8 mouse cellular contexts compared by ENCODE assay signal in the genomic region with DNA sequence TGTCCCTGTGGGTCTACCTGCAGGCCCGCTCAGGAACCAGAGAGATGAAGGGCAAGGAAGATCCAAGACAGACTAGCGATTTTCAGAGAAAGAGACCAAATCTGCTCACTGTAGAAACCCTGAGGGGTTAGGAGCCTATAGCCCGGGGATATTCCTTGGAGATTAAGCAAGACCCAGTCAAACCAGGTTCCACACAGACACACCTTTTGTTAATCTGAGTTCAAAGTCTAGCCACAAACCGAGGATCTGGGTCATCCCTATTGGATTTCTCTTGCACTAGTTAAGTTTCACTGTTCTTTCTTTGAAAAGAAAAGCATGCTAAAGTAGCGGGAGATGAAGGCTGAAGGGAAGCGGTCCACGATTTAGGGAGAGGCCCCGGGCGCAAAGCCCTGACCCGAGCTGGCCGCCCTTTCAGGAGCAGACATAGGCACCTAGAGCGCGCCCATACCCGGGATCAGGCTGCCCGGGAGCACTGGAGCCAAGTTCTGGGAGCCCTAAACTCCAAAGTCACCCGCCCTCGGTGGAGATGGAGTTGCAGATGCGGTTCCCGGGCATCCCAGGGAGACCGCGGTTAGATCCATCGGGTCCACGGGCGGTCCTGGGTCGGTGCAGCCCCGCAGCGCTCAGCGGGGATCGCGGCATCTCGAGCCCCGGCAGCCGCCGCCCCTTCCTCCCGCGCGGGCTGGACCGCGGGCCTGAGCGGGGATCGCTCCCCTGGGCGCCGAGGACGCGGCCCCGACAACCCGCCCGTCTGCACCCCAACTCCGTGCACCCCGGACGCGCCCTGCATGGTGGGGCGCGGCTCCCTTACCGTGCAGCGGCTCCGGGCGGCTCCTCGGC. TPM values are rescaled to one million over a fixed set of nuclear protein-coding genes. Genes with fewer than 3 reads are reported as not detected.
DNase-seq lines count a peak whose midpoint lies in the region; ATAC-seq and TF ChIP-seq lines count a peak whose summit lies in the region.

No protein-coding gene starts in this region.

- peaks cover 3% of the 10 kb centered on the region; the same call in 1 of the 2 replicates for H3K27me3 ChIP-seq in testis, adult 2 months (ENCODE audit: control insufficient read depth, insufficient read depth, low read length)
- no peaks in the 10 kb centered on the region for H3K27me3 ChIP-seq in heart, embryonic 14.5 days (ENCODE audit: control insufficient read depth, insufficient read depth, low read length)
- H3K27me3 ChIP-seq in limb, embryonic 13.5 days: no peaks in the 10 kb centered on the region
- H3K27me3 ChIP-seq in midbrain, postnatal 0 days (ENCODE audit: insufficient read depth, low read length): 0 out of 2 replicates have a peak, but pooled peaks cover 7% of the 10 kb centered on the region

- H3K4me2 ChIP-seq in heart, embryonic 14.5 days (ENCODE audit: low read length): peak overlapping the region; percentile 96
- H3K4me2 ChIP-seq in limb, embryonic 13.5 days (replicated peaks): peak overlapping the region; percentile 77
- peak overlapping the region; percentile 98 for H3K4me2 ChIP-seq in midbrain, postnatal 0 days (ENCODE audit: low read depth, low read length, poor library complexity, severe bottlenecking)

- peak overlapping the region; percentile 84 for H3K9ac ChIP-seq in heart, embryonic 14.5 days (ENCODE audit: low read length)
- peak overlapping the region; percentile 99 for H3K9ac ChIP-seq in limb, embryonic 13.5 days
- peak overlapping the region; percentile 50 for H3K9ac ChIP-seq in midbrain, postnatal 0 days (replicated peaks; ENCODE audit: low read length, poor library complexity, severe bottlenecking)

- peaks cover 8% of the 10 kb centered on the region for H3K4me1 ChIP-seq in testis, adult 2 months (ENCODE audit: control insufficient read depth, insufficient read depth, low read length)
- peaks cover 3 to 5% of the 10 kb centered on the region in 2 experiments; a peak in 1 of 4 replicates for H3K4me1 ChIP-seq in heart, embryonic 14.5 days (ENCODE audit: control insufficient read depth in 2 of 2, insufficient read depth in 2 of 2, low read length in 2 of 2)
- H3K4me1 ChIP-seq in limb, embryonic 13.5 days: peaks cover 37% of the 10 kb centered on the region
- H3K4me1 ChIP-seq in midbrain, postnatal 0 days (ENCODE audit: insufficient read depth, low read length): no peaks in the 10 kb centered on the region

- TF ChIP-seq CTCF in testis, adult 2 months (IDR thresholded peaks at IDR 0.05; ENCODE audit: control insufficient read depth, insufficient read depth, insufficient replicate concordance, low read depth, low read length): no peak
- no peak for TF ChIP-seq CTCF in midbrain, postnatal 0 days (IDR thresholded peaks at IDR 0.05)

- H3K27ac ChIP-seq in testis, adult 2 months (ENCODE audit: control insufficient read depth, insufficient read depth, low read depth, low read length): peak overlapping the region; percentile 1
- peak overlapping the region; percentile 57 to 72 for H3K27ac ChIP-seq in heart, embryonic 14.5 days (replicated peaks in 1 of 2; ENCODE audit: control insufficient read depth in 1 of 2, insufficient read depth in 1 of 2, low read depth in 2 of 2, low read length in 2 of 2)
- H3K27ac ChIP-seq in limb, embryonic 13.5 days: peak overlapping the region; percentile 92
- H3K27ac ChIP-seq in midbrain, postnatal 0 days (ENCODE audit: low read depth, low read length): no peak overlapping the region

- no peaks in the 10 kb centered on the region for H3K9me3 ChIP-seq in heart, embryonic 14.5 days (ENCODE audit: control insufficient read depth, low read length)
- no peaks in the 10 kb centered on the region for H3K9me3 ChIP-seq in limb, embryonic 13.5 days
- H3K9me3 ChIP-seq in midbrain, postnatal 0 days (ENCODE audit: low read length): no peaks in the 10 kb centered on the region

- ATAC-seq in heart, embryonic 14.5 days (ENCODE audit: insufficient number of reproducible peaks, insufficient read depth, low FRiP score, low read depth): peak; percentile 58; the same call in 1 of the 2 replicates
- ATAC-seq in limb, embryonic 13.5 days (ENCODE audit: low FRiP score, low read depth): peak; percentile 64
- peak; percentile 41 for ATAC-seq in midbrain, postnatal 0 days (ENCODE audit: low FRiP score)

- no peaks in the 10 kb centered on the region for H3K36me3 ChIP-seq in testis, adult 2 months (ENCODE audit: control insufficient read depth, insufficient read depth, low read length)
- no peaks in the 10 kb centered on the region for H3K36me3 ChIP-seq in heart, embryonic 14.5 days (ENCODE audit: control insufficient read depth, insufficient read depth, low read length)
- H3K36me3 ChIP-seq in limb, embryonic 13.5 days: no peaks in the 10 kb centered on the region
- H3K36me3 ChIP-seq in midbrain, postnatal 0 days (ENCODE audit: insufficient read depth, low read length): no peaks in the 10 kb centered on the region

- 3% methylated on average over 59 of the region's 59 CpGs for WGBS in heart, embryonic 14.5 days
- WGBS in limb, embryonic 13.5 days: 1% methylated on average over 54 of the region's 59 CpGs
- whole genome bisulfite sequencing in midbrain, postnatal 0 days: 2% methylated on average over 45 of the region's 59 CpGs

- peak; percentile 44 to 56 for DNase-seq in adrenal gland, postnatal 36 days
- DNase-seq in adrenal gland, adult 18-20 months (ENCODE audit: low spot score in 2 of 2): no peak
- DNase-seq in testis, postnatal 14 days (ENCODE audit: low spot score): no peak
- DNase-seq in midbrain, postnatal 0 days (ENCODE audit: low spot score): no peak
- DNase-seq in left cerebral cortex, adult 9 months (ENCODE audit: low spot score in 2 of 2): no peak

- no peak for TF ChIP-seq POLR2A in testis, adult 2 months (IDR thresholded peaks at IDR 0.05; ENCODE audit: control insufficient read depth, low read depth, low read length)

- peak overlapping the region; percentile 74 for H3K4me3 ChIP-seq in testis, adult 2 months (ENCODE audit: control insufficient read depth, low read depth, low read length)
- peak overlapping the region; percentile 75 to 78 for H3K4me3 ChIP-seq in heart, embryonic 14.5 days (ENCODE audit: control insufficient read depth in 1 of 2, insufficient read depth in 1 of 2, low read depth in 1 of 2, low read length in 2 of 2)
- H3K4me3 ChIP-seq in limb, embryonic 13.5 days: peak overlapping the region; percentile 92
- peak overlapping the region; percentile 62 for H3K4me3 ChIP-seq in midbrain, postnatal 0 days (ENCODE audit: low read depth, low read length)

RNA-seq across cellular contexts. Expression of a gene that starts 0.8 kb away (rescaled TPM):
- 10 to 100 TPM; 13.3 to 19.6 TPM for total RNA-seq in adrenal gland, postnatal 36 days (2021)
- total RNA-seq in adrenal gland, adult 18-20 months (2021): 10 to 100 TPM; 14.6 to 16.3 TPM
- 0.40 and 0.51 TPM in 2 replicates for polyA plus RNA-seq in testis, adult 2 months (2012; rRNA removed)
- 7.0 and 7.6 TPM in 2 replicates for polyA plus RNA-seq in heart, embryonic 14.5 days (2014; fragmentation: Nextera tagmentation; extraction: Ambion mirVana)
- polyA plus RNA-seq in limb, embryonic 13.5 days (2015; fragmentation: Nextera tagmentation; extraction: Ambion mirVana): 14.6 and 16.2 TPM in 2 replicates
- 1.8 and 4.3 TPM in 2 replicates for total RNA-seq in midbrain, postnatal 0 days (2014; rRNA removed)
- polyA plus RNA-seq in midbrain, postnatal 0 days (2015; fragmentation: Nextera tagmentation; extraction: Ambion mirVana): 2.1 and 2.4 TPM in 2 replicates

RNA-seq across cellular contexts. Expression of a gene that starts 51.4 kb away (rescaled TPM):
- not detected for total RNA-seq in adrenal gland, postnatal 36 days (2021)
- total RNA-seq in adrenal gland, adult 18-20 months (2021): not detected
- polyA plus RNA-seq in testis, adult 2 months (2012; rRNA removed): 0.12 and 0.13 TPM in 2 replicates
- 0.09 TPM in 1 of 2 replicates, not detected in the other for polyA plus RNA-seq in heart, embryonic 14.5 days (2014; fragmentation: Nextera tagmentation; extraction: Ambion mirVana)
- polyA plus RNA-seq in limb, embryonic 13.5 days (2015; fragmentation: Nextera tagmentation; extraction: Ambion mirVana): 13.8 and 14.4 TPM in 2 replicates
- 0.22 TPM in 1 of 2 replicates, not detected in the other for total RNA-seq in midbrain, postnatal 0 days (2014; rRNA removed)
- 0.25 and 0.31 TPM in 2 replicates for polyA plus RNA-seq in midbrain, postnatal 0 days (2015; fragmentation: Nextera tagmentation; extraction: Ambion mirVana)

Comparison
In these comparisons a context has a peak if more than half of its experiments do, and no peak if none do; other contexts are left out.
1. DNase-seq: peak in adrenal gland, postnatal 36 days (2 of 2); none in adrenal gland, adult 18-20 months (0 of 2), testis, postnatal 14 days (single experiment), midbrain, postnatal 0 days (single experiment) and left cerebral cortex, adult 9 months (0 of 2).
2. RNA of a gene that starts 51.4 kb away (polyA plus RNA-seq): 13.8 to 14.4 TPM in limb, embryonic 13.5 days; 0.25 to 0.31 TPM in midbrain, postnatal 0 days, 0.12 to 0.13 TPM in testis, adult 2 months and 0.09 TPM in heart, embryonic 14.5 days; every median in the first group is over 10 times any median in the second.
3. Peak in every context shown above with its lines, with median percentiles within 50 percentile points of each other: H3K4me3 ChIP-seq, ATAC-seq, H3K4me2 ChIP-seq and H3K9ac ChIP-seq.